Mouse (Mus musculus): ENCODE measurements around the gene Chd5. TPM values are rescaled to one million over a fixed set of nuclear protein-coding genes. Genes with fewer than 3 reads are reported as not detected.

Chd5 gene
- polyA plus RNA-seq, 1 experiment from 2014 or later = 2.8 TPM

GRCm38 (mm10) chr4:152321464-152321863, 17.0 kb upstream of the Chd5 start:
- Histone ChIP-seq H3K4me3 (replicated peaks) (no peak overlapping the region), H3K9ac (no peak overlapping the region), H3K27me3 (replicated peaks) (peaks cover 18% of the 10 kb centered on the region), H3K4me2 (replicated peaks) (no peak overlapping the region), H3K4me1 (replicated peaks) (peaks cover 13% of the 10 kb centered on the region; the same call in 1 of the 2 replicates), H3K9me3 (no peaks in the 10 kb centered on the region), H3K27ac (no peak overlapping the region), H3K36me3 (no peaks in the 10 kb centered on the region)
- ATAC-seq = no peak
- 43% methylated on average over 5 of the region's 5 CpGs for WGBS

- Histone ChIP-seq H3K4me3 (replicated peaks) (peak overlapping the region; percentile 100), H3K4me2 (replicated peaks) (peak overlapping the region; percentile 46; the same call in 1 of the 2 replicates), H3K4me1 (replicated peaks) (peaks cover 14% of the 10 kb centered on the region), H3K9ac (no peak overlapping the region), H3K36me3 (peaks cover 13% of the 10 kb centered on the region), H3K27me3 (replicated peaks) (no peaks in the 10 kb centered on the region), H3K27ac (no peak overlapping the region), H3K9me3 (no peaks in the 10 kb centered on the region)
- ATAC-seq = peak; percentile 55; the same call in 1 of the 2 replicates
- 54% methylated on average over 16 of the region's 16 CpGs for WGBS
Measured at GRCm38 (mm10) chr4:152324641-152325562, 13.5 kb upstream of the Chd5 start.

- peak within 1 kb of the TSS; percentile 100 for H3K4me3 ChIP-seq (replicated peaks)
- H3K4me2 ChIP-seq (replicated peaks) = peak within 1 kb of the TSS; percentile 69
- ATAC-seq = peak; percentile 98
- peak within 1 kb of the TSS; percentile 75 for H3K27ac ChIP-seq
- peaks cover 22% of the 10 kb centered on the region for H3K36me3 ChIP-seq
- peak within 1 kb of the TSS; percentile 98 for H3K9ac ChIP-seq
- peaks cover 14% of the 10 kb centered on the region for H3K4me1 ChIP-seq (replicated peaks)
- under 1% methylated on average over 70 of the region's 70 CpGs for whole genome bisulfite sequencing
- H3K27me3 ChIP-seq (replicated peaks) = no peaks in the 10 kb centered on the region
- no peaks in the 10 kb centered on the region for H3K9me3 ChIP-seq
Measured at GRCm38 (mm10) chr4:152325574-152326411, 12.7 kb upstream of the Chd5 start, which contains the start of gene Rpl22. Gene Rpl22, plus strand, starts transcription at chr4:152325742.

GRCm38 (mm10) chr4:152326543-152326942, 11.9 kb upstream of the Chd5 start:
- Histone ChIP-seq H3K27ac (0 out of 2 replicates have a peak overlapping the region, but pooled peaks have one; percentile 75), H3K9ac (peak overlapping the region; percentile 98), H3K27me3 (replicated peaks) (no peaks in the 10 kb centered on the region), H3K4me1 (replicated peaks) (peaks cover 14% of the 10 kb centered on the region), H3K4me3 (replicated peaks) (peak overlapping the region; percentile 100), H3K9me3 (no peaks in the 10 kb centered on the region), H3K4me2 (replicated peaks) (peak overlapping the region; percentile 69), H3K36me3 (peaks cover 29% of the 10 kb centered on the region)
- 1% methylated on average over 11 of the region's 11 CpGs for WGBS
- ATAC-seq = no peak

GRCm38 (mm10) chr4:152328691-152329090, 9.8 kb upstream of the Chd5 start:
- 76% methylated on average over 6 of the region's 6 CpGs for WGBS

GRCm38 (mm10) chr4:152332952-152333351, 5.5 kb upstream of the Chd5 start:
- Histone ChIP-seq H3K4me1 (replicated peaks) (0 out of 2 replicates have a peak, but pooled peaks cover 2% of the 10 kb centered on the region), H3K9me3 (no peaks in the 10 kb centered on the region), H3K9ac (no peak overlapping the region), H3K4me3 (replicated peaks) (no peak overlapping the region), H3K36me3 (peaks cover 52% of the 10 kb centered on the region), H3K4me2 (replicated peaks) (no peak overlapping the region), H3K27ac (no peak overlapping the region), H3K27me3 (replicated peaks) (peaks cover 16% of the 10 kb centered on the region)
- ATAC-seq = peak; percentile 51
- WGBS = 41% methylated on average over 2 of the region's 2 CpGs

More at GRCm38 (mm10) chr4:152328691-152329090, 9.8 kb upstream of the Chd5 start:
- no peak overlapping the region for H3K4me2 ChIP-seq (replicated peaks)
- ATAC-seq = no peak
- no peaks in the 10 kb centered on the region for H3K27me3 ChIP-seq (replicated peaks)
- H3K4me1 ChIP-seq (replicated peaks) = peaks cover 16% of the 10 kb centered on the region
- no peak overlapping the region for H3K27ac ChIP-seq
- H3K9ac ChIP-seq = no peak overlapping the region
- no peaks in the 10 kb centered on the region for H3K9me3 ChIP-seq
- no peak overlapping the region for H3K4me3 ChIP-seq (replicated peaks)
- peaks cover 45% of the 10 kb centered on the region for H3K36me3 ChIP-seq

GRCm38 (mm10) chr4:152333587-152333986, 4.9 kb upstream of the Chd5 start:
- no peak overlapping the region for H3K9ac ChIP-seq
- no peak overlapping the region for H3K4me3 ChIP-seq (replicated peaks)
- no peak overlapping the region for H3K4me2 ChIP-seq (replicated peaks)
- WGBS = 94% methylated on average over 12 of the region's 12 CpGs
- ATAC-seq = no peak
- no peaks in the 10 kb centered on the region for H3K9me3 ChIP-seq
- 0 out of 2 replicates have a peak, but pooled peaks cover 4% of the 10 kb centered on the region for H3K4me1 ChIP-seq (replicated peaks)
- peaks cover 22% of the 10 kb centered on the region for H3K27me3 ChIP-seq (replicated peaks)
- no peak overlapping the region for H3K27ac ChIP-seq
- peaks cover 52% of the 10 kb centered on the region for H3K36me3 ChIP-seq

- H3K9ac ChIP-seq = no peak overlapping the region
- ATAC-seq = no peak
- peaks cover 15% of the 10 kb centered on the region for H3K36me3 ChIP-seq
- 36% methylated on average over 6 of the region's 6 CpGs for WGBS
- no peaks in the 10 kb centered on the region for H3K9me3 ChIP-seq
- no peak overlapping the region for H3K4me2 ChIP-seq (replicated peaks)
- H3K4me1 ChIP-seq (replicated peaks) = peaks cover 12% of the 10 kb centered on the region
- no peak overlapping the region for H3K27ac ChIP-seq
- no peak overlapping the region for H3K4me3 ChIP-seq (replicated peaks)
- H3K27me3 ChIP-seq (replicated peaks) = peaks cover 51% of the 10 kb centered on the region
Measured at GRCm38 (mm10) chr4:152337772-152338171, 679 bp upstream of the Chd5 start.

GRCm38 (mm10) chr4:152339293-152339790, 891 bp downstream of the Chd5 start:
- peaks cover 12% of the 10 kb centered on the region for H3K4me1 ChIP-seq (replicated peaks)
- 0 out of 2 replicates have a peak, but pooled peaks cover 3% of the 10 kb centered on the region for H3K36me3 ChIP-seq
- H3K9ac ChIP-seq = peak overlapping the region; percentile 30
- 4% methylated on average over 12 of the region's 26 CpGs for WGBS
- no peaks in the 10 kb centered on the region for H3K9me3 ChIP-seq
- peak; percentile 14; the same call in 1 of the 2 replicates for ATAC-seq
- peak overlapping the region; percentile 96 for H3K4me2 ChIP-seq (replicated peaks)
- H3K4me3 ChIP-seq (replicated peaks) = peak overlapping the region; percentile 51
- H3K27me3 ChIP-seq (replicated peaks) = peaks cover 51% of the 10 kb centered on the region
- H3K27ac ChIP-seq = no peak overlapping the region

- H3K36me3 ChIP-seq = no peaks in the 10 kb centered on the region
- H3K4me3 ChIP-seq (replicated peaks) = no peak overlapping the region
- no peak overlapping the region for H3K27ac ChIP-seq
- no peaks in the 10 kb centered on the region for H3K9me3 ChIP-seq
- H3K9ac ChIP-seq = no peak overlapping the region
- peaks cover 49% of the 10 kb centered on the region for H3K27me3 ChIP-seq (replicated peaks)
- peak overlapping the region; percentile 31; the same call in 1 of the 2 replicates for H3K4me2 ChIP-seq (replicated peaks)
- 37% methylated on average over 15 of the region's 15 CpGs for WGBS
- ATAC-seq = 0 out of 2 replicates have a peak, but pooled peaks have one; percentile 9
- peaks cover 24% of the 10 kb centered on the region for H3K4me1 ChIP-seq (replicated peaks)
Measured at GRCm38 (mm10) chr4:152340584-152341284, 2.3 kb downstream of the Chd5 start.

GRCm38 (mm10) chr4:152343296-152343695, 4.8 kb downstream of the Chd5 start:
- Histone ChIP-seq H3K4me3 (replicated peaks) (no peak overlapping the region), H3K4me2 (replicated peaks) (no peak overlapping the region), H3K9me3 (no peaks in the 10 kb centered on the region), H3K9ac (no peak overlapping the region), H3K27ac (no peak overlapping the region), H3K27me3 (replicated peaks) (peaks cover 36% of the 10 kb centered on the region), H3K4me1 (replicated peaks) (peaks cover 24% of the 10 kb centered on the region), H3K36me3 (no peaks in the 10 kb centered on the region)
- no peak for ATAC-seq
- 13% methylated on average over 5 of the region's 5 CpGs for WGBS

All from intestine, embryonic 15.5 days (tissue).